Mouse (Mus musculus) retina, adult 2 months (tissue): ENCODE measurements around the gene Dnaja2.

ENCODE experiments used
- DNase-seq: peaks from one replicate; pipeline ENCODE4 v3.0.0-alpha.2; 2012; ENCODE audit warnings: low read depth, low spot score

Dnaja2 gene

GRCm38 (mm10) chr8:85500955-85501685 is 54.0 kb downstream of the Dnaja2 start:
- DNase-seq = no peak

- DNase-seq = no peak
Observed at GRCm38 (mm10) chr8:85500460-85500859, 54.7 kb downstream of the Dnaja2 start.

GRCm38 (mm10) chr8:85498577-85498976 is 56.6 kb downstream of the Dnaja2 start:
- no peak for DNase-seq

- no peak for DNase-seq
Observed at GRCm38 (mm10) chr8:85496778-85497177, 58.4 kb downstream of the Dnaja2 start.

GRCm38 (mm10) chr8:85496125-85496524 is 59.0 kb downstream of the Dnaja2 start:
- DNase-seq = no peak

- no peak for DNase-seq
Observed at GRCm38 (mm10) chr8:85492940-85493931, 61.9 kb downstream of the Dnaja2 start.

GRCm38 (mm10) chr8:85492125-85492875 is 62.8 kb downstream of the Dnaja2 start, which contains the start of gene Gpt2:
Gene Gpt2 (plus strand): TSS chr8:85492576.
- peak; percentile 69 for DNase-seq

GRCm38 (mm10) chr8:85489546-85489945 is 65.6 kb downstream of the Dnaja2 start:
- DNase-seq = no peak

GRCm38 (mm10) chr8:85488631-85489030 is 66.5 kb downstream of the Dnaja2 start:
- no peak for DNase-seq

GRCm38 (mm10) chr8:85487906-85488620 is 67.1 kb downstream of the Dnaja2 start:
- no peak for DNase-seq
